Mouse (Mus musculus): ENCODE results near the gene Hmx1. TPM values are rescaled to one million over a fixed set of nuclear protein-coding genes. Genes with fewer than 3 reads are reported as not detected.

Gene Hmx1
- polyA plus RNA-seq, 1 experiment from 2014 or later, result not detected

GRCm38 (mm10) chr5:35434703-35435102, 45.8 kb downstream of the Hmx1 start:
- no peaks in the 10 kb centered on the region for H3K27me3 ChIP-seq
- H3K9me3 ChIP-seq (replicated peaks), result 0 out of 2 replicates have a peak, but pooled peaks cover 10% of the 10 kb centered on the region
- H3K27ac ChIP-seq, result no peak overlapping the region
- H3K9ac ChIP-seq, result no peak overlapping the region
- no peaks in the 10 kb centered on the region for H3K4me1 ChIP-seq (replicated peaks)
- 59% methylated on average over 6 of the region's 6 CpGs for WGBS (ENCODE audit: insufficient replicate concordance)
- no peaks in the 10 kb centered on the region for H3K36me3 ChIP-seq
- DNase-seq (no peak), ATAC-seq (ENCODE audit: low read depth) (no peak)
- no peak overlapping the region for H3K4me2 ChIP-seq
- no peak overlapping the region for H3K4me3 ChIP-seq (replicated peaks)

GRCm38 (mm10) chr5:35438805-35439204, 49.9 kb downstream of the Hmx1 start:
- Histone ChIP-seq H3K4me3 (replicated peaks) (no peak overlapping the region), H3K4me1 (replicated peaks) (no peaks in the 10 kb centered on the region), H3K36me3 (no peaks in the 10 kb centered on the region), H3K9ac (no peak overlapping the region), H3K27me3 (no peaks in the 10 kb centered on the region), H3K4me2 (no peak overlapping the region), H3K9me3 (replicated peaks) (0 out of 2 replicates have a peak, but pooled peaks cover 10% of the 10 kb centered on the region), H3K27ac (no peak overlapping the region)
- whole genome bisulfite sequencing (ENCODE audit: insufficient replicate concordance), result 68% methylated on average over 6 of the region's 6 CpGs
- no peak for DNase-seq
- no peak for ATAC-seq (ENCODE audit: low read depth)

- H3K4me2 ChIP-seq, result no peak overlapping the region
- 0 out of 2 replicates have a peak, but pooled peaks cover 10% of the 10 kb centered on the region for H3K9me3 ChIP-seq (replicated peaks)
- ATAC-seq (ENCODE audit: low read depth) (no peak), DNase-seq (no peak)
- H3K4me3 ChIP-seq (replicated peaks), result no peak overlapping the region
- H3K36me3 ChIP-seq, result no peaks in the 10 kb centered on the region
- H3K4me1 ChIP-seq (replicated peaks), result no peaks in the 10 kb centered on the region
- no peak overlapping the region for H3K27ac ChIP-seq
- no peak overlapping the region for H3K9ac ChIP-seq
- no peaks in the 10 kb centered on the region for H3K27me3 ChIP-seq
- 53% methylated on average over 8 of the region's 8 CpGs for WGBS (ENCODE audit: insufficient replicate concordance)
These were observed 51.6 kb downstream of the Hmx1 start for GRCm38 (mm10) chr5:35440459-35440858.

GRCm38 (mm10) chr5:35441411-35441810, 52.5 kb downstream of the Hmx1 start:
- Histone ChIP-seq H3K27me3 (no peaks in the 10 kb centered on the region), H3K9ac (no peak overlapping the region), H3K27ac (no peak overlapping the region), H3K4me2 (no peak overlapping the region), H3K4me3 (replicated peaks) (no peak overlapping the region), H3K9me3 (replicated peaks) (0 out of 2 replicates have a peak, but pooled peaks cover 10% of the 10 kb centered on the region), H3K36me3 (no peaks in the 10 kb centered on the region), H3K4me1 (replicated peaks) (no peaks in the 10 kb centered on the region)
- ATAC-seq (ENCODE audit: low read depth), result no peak
- WGBS (ENCODE audit: insufficient replicate concordance), result 56% methylated on average over 9 of the region's 9 CpGs
- DNase-seq, result no peak

GRCm38 (mm10) chr5:35444731-35445130, 55.8 kb downstream of the Hmx1 start:
- no peaks in the 10 kb centered on the region for H3K36me3 ChIP-seq
- H3K9ac ChIP-seq, result no peak overlapping the region
- DNase-seq, result no peak
- no peak overlapping the region for H3K27ac ChIP-seq
- no peak for ATAC-seq (ENCODE audit: low read depth)
- H3K4me1 ChIP-seq (replicated peaks), result no peaks in the 10 kb centered on the region
- H3K9me3 ChIP-seq (replicated peaks), result no peaks in the 10 kb centered on the region
- H3K27me3 ChIP-seq, result peaks cover 14% of the 10 kb centered on the region
- H3K4me3 ChIP-seq (replicated peaks), result no peak overlapping the region
- 62% methylated on average over 5 of the region's 12 CpGs for WGBS (ENCODE audit: insufficient replicate concordance)
- no peak overlapping the region for H3K4me2 ChIP-seq

GRCm38 (mm10) chr5:35447656-35448443, 58.9 kb downstream of the Hmx1 start:
- no peak overlapping the region for H3K27ac ChIP-seq
- H3K9ac ChIP-seq, result no peak overlapping the region
- H3K27me3 ChIP-seq, result peaks cover 14% of the 10 kb centered on the region
- no peaks in the 10 kb centered on the region for H3K4me1 ChIP-seq (replicated peaks)
- H3K36me3 ChIP-seq, result no peaks in the 10 kb centered on the region
- H3K4me2 ChIP-seq, result 0 out of 2 replicates have a peak overlapping the region, but pooled peaks have one; percentile 2
- DNase-seq, result no peak
- no peak for ATAC-seq (ENCODE audit: low read depth)
- H3K4me3 ChIP-seq (replicated peaks), result no peak overlapping the region
- H3K9me3 ChIP-seq (replicated peaks), result no peaks in the 10 kb centered on the region
- 26% methylated on average over 27 of the region's 27 CpGs for WGBS (ENCODE audit: insufficient replicate concordance)

Other genes starting within 250 kb of the Hmx1 start
- gene Adra2c, start 110.8 kb upstream of the Hmx1 start, polyA plus RNA-seq (2015; fragmentation: Nextera tagmentation; extraction: Ambion mirVana), result not detected in 2 replicates
- 1.2 and 1.4 TPM in 2 replicates for gene Cpz, start 136.6 kb downstream of the Hmx1 start, polyA plus RNA-seq (2015; fragmentation: Nextera tagmentation; extraction: Ambion mirVana)
- gene Trmt44, start 186.0 kb downstream of the Hmx1 start, polyA plus RNA-seq (2015; fragmentation: Nextera tagmentation; extraction: Ambion mirVana), result 3.1 and 3.4 TPM in 2 replicates
- gene Acox3, start 193.9 kb downstream of the Hmx1 start, polyA plus RNA-seq (2015; fragmentation: Nextera tagmentation; extraction: Ambion mirVana), result 2.2 and 2.7 TPM in 2 replicates

All from liver, embryonic 13.5 days (tissue).